Mouse (Mus musculus): ENCODE results near the gene Gse1. TPM values are rescaled to one million over a fixed set of nuclear protein-coding genes. Genes with fewer than 3 reads are reported as not detected.
A peak's percentile ranks its signal among the peaks of the same experiment; 100 is the strongest.

The Gse1 gene
- polyA plus RNA-seq, 1 experiment from 2014 or later = 11.3 TPM

GRCm38 (mm10) chr8:120509136-120510034 lies 281.1 kb downstream of the Gse1 start:
- Histone ChIP-seq H3K36me3 (ENCODE audit: control insufficient read depth, insufficient read depth, low read length) (no peaks in the 10 kb centered on the region), H3K9ac (ENCODE audit: low read depth, low read length) (no peak overlapping the region), H3K4me2 (replicated peaks; ENCODE audit: low read depth, low read length) (peak overlapping the region; percentile 38), H3K4me3 (ENCODE audit: low read length) (peak overlapping the region; percentile 2; the same call in 1 of the 2 replicates), H3K27me3 (ENCODE audit: control insufficient read depth, insufficient read depth, low read length) (no peaks in the 10 kb centered on the region), H3K9me3 (ENCODE audit: control insufficient read depth, low read length) (no peaks in the 10 kb centered on the region), H3K27ac (ENCODE audit: low read depth, low read length) (0 out of 2 replicates have a peak overlapping the region, but pooled peaks have one; percentile 43), H3K4me1 (ENCODE audit: control insufficient read depth, insufficient read depth, low read length) (peaks cover 82% of the 10 kb centered on the region)
- WGBS = 5% methylated on average over 21 of the region's 21 CpGs
- ATAC-seq (ENCODE audit: low FRiP score, low TSS enrichment) = peak; percentile 40

- WGBS = 8% methylated on average over 5 of the region's 6 CpGs
- H3K9me3 ChIP-seq (ENCODE audit: control insufficient read depth, low read length) = no peaks in the 10 kb centered on the region
- H3K27me3 ChIP-seq (ENCODE audit: control insufficient read depth, insufficient read depth, low read length) = no peaks in the 10 kb centered on the region
- no peaks in the 10 kb centered on the region for H3K36me3 ChIP-seq (ENCODE audit: control insufficient read depth, insufficient read depth, low read length)
- no peak overlapping the region for H3K9ac ChIP-seq (ENCODE audit: low read depth, low read length)
- no peak for ATAC-seq (ENCODE audit: low FRiP score, low TSS enrichment)
- peak overlapping the region; percentile 38 for H3K4me2 ChIP-seq (replicated peaks; ENCODE audit: low read depth, low read length)
- no peak overlapping the region for H3K4me3 ChIP-seq (ENCODE audit: low read length)
- H3K27ac ChIP-seq (ENCODE audit: low read depth, low read length) = no peak overlapping the region
- H3K4me1 ChIP-seq (ENCODE audit: control insufficient read depth, insufficient read depth, low read length) = peaks cover 80% of the 10 kb centered on the region
These were observed 281.8 kb downstream of the Gse1 start for GRCm38 (mm10) chr8:120510035-120510416.

- no peak for ATAC-seq (ENCODE audit: low FRiP score, low TSS enrichment)
- H3K9me3 ChIP-seq (ENCODE audit: control insufficient read depth, low read length) = no peaks in the 10 kb centered on the region
- H3K36me3 ChIP-seq (ENCODE audit: control insufficient read depth, insufficient read depth, low read length) = no peaks in the 10 kb centered on the region
- H3K4me3 ChIP-seq (ENCODE audit: low read length) = no peak overlapping the region
- H3K4me2 ChIP-seq (replicated peaks; ENCODE audit: low read depth, low read length) = no peak overlapping the region
- 23% methylated on average over 5 of the region's 5 CpGs for WGBS
- H3K4me1 ChIP-seq (ENCODE audit: control insufficient read depth, insufficient read depth, low read length) = peaks cover 76% of the 10 kb centered on the region
- H3K27me3 ChIP-seq (ENCODE audit: control insufficient read depth, insufficient read depth, low read length) = no peaks in the 10 kb centered on the region
- no peak overlapping the region for H3K9ac ChIP-seq (ENCODE audit: low read depth, low read length)
- no peak overlapping the region for H3K27ac ChIP-seq (ENCODE audit: low read depth, low read length)
These were observed 282.7 kb downstream of the Gse1 start for GRCm38 (mm10) chr8:120510863-120511457.

GRCm38 (mm10) chr8:120511737-120512136 lies 283.5 kb downstream of the Gse1 start:
- Histone ChIP-seq H3K9me3 (ENCODE audit: control insufficient read depth, low read length) (no peaks in the 10 kb centered on the region), H3K27me3 (ENCODE audit: control insufficient read depth, insufficient read depth, low read length) (no peaks in the 10 kb centered on the region), H3K27ac (ENCODE audit: low read depth, low read length) (0 out of 2 replicates have a peak overlapping the region, but pooled peaks have one; percentile 24), H3K9ac (ENCODE audit: low read depth, low read length) (0 out of 2 replicates have a peak overlapping the region, but pooled peaks have one; percentile 23), H3K4me2 (replicated peaks; ENCODE audit: low read depth, low read length) (no peak overlapping the region), H3K36me3 (ENCODE audit: control insufficient read depth, insufficient read depth, low read length) (no peaks in the 10 kb centered on the region), H3K4me3 (ENCODE audit: low read length) (no peak overlapping the region), H3K4me1 (ENCODE audit: control insufficient read depth, insufficient read depth, low read length) (peaks cover 78% of the 10 kb centered on the region)
- WGBS = 31% methylated on average over 8 of the region's 8 CpGs
- no peak for ATAC-seq (ENCODE audit: low FRiP score, low TSS enrichment)

GRCm38 (mm10) chr8:120512326-120512725 lies 284.1 kb downstream of the Gse1 start:
- no peaks in the 10 kb centered on the region for H3K9me3 ChIP-seq (ENCODE audit: control insufficient read depth, low read length)
- WGBS = 51% methylated on average over 11 of the region's 11 CpGs
- no peak overlapping the region for H3K4me2 ChIP-seq (replicated peaks; ENCODE audit: low read depth, low read length)
- H3K4me1 ChIP-seq (ENCODE audit: control insufficient read depth, insufficient read depth, low read length) = peaks cover 82% of the 10 kb centered on the region
- ATAC-seq (ENCODE audit: low FRiP score, low TSS enrichment) = no peak
- 0 out of 2 replicates have a peak overlapping the region, but pooled peaks have one; percentile 23 for H3K9ac ChIP-seq (ENCODE audit: low read depth, low read length)
- H3K27ac ChIP-seq (ENCODE audit: low read depth, low read length) = no peak overlapping the region
- H3K27me3 ChIP-seq (ENCODE audit: control insufficient read depth, insufficient read depth, low read length) = no peaks in the 10 kb centered on the region
- H3K4me3 ChIP-seq (ENCODE audit: low read length) = no peak overlapping the region
- H3K36me3 ChIP-seq (ENCODE audit: control insufficient read depth, insufficient read depth, low read length) = no peaks in the 10 kb centered on the region

- Histone ChIP-seq H3K27ac (ENCODE audit: low read depth, low read length) (no peak overlapping the region), H3K4me2 (replicated peaks; ENCODE audit: low read depth, low read length) (no peak overlapping the region), H3K9me3 (ENCODE audit: control insufficient read depth, low read length) (no peaks in the 10 kb centered on the region), H3K9ac (ENCODE audit: low read depth, low read length) (no peak overlapping the region), H3K4me1 (ENCODE audit: control insufficient read depth, insufficient read depth, low read length) (peaks cover 85% of the 10 kb centered on the region), H3K27me3 (ENCODE audit: control insufficient read depth, insufficient read depth, low read length) (no peaks in the 10 kb centered on the region), H3K4me3 (ENCODE audit: low read length) (no peak overlapping the region), H3K36me3 (ENCODE audit: control insufficient read depth, insufficient read depth, low read length) (no peaks in the 10 kb centered on the region)
- ATAC-seq (ENCODE audit: low FRiP score, low TSS enrichment) = no peak
- WGBS = 66% methylated on average over 6 of the region's 6 CpGs
These were observed 284.9 kb downstream of the Gse1 start for GRCm38 (mm10) chr8:120513145-120513544.

GRCm38 (mm10) chr8:120513638-120514461 lies 285.6 kb downstream of the Gse1 start:
- Histone ChIP-seq H3K36me3 (ENCODE audit: control insufficient read depth, insufficient read depth, low read length) (no peaks in the 10 kb centered on the region), H3K4me2 (replicated peaks; ENCODE audit: low read depth, low read length) (no peak overlapping the region), H3K9ac (ENCODE audit: low read depth, low read length) (no peak overlapping the region), H3K4me3 (ENCODE audit: low read length) (no peak overlapping the region), H3K9me3 (ENCODE audit: control insufficient read depth, low read length) (no peaks in the 10 kb centered on the region), H3K27me3 (ENCODE audit: control insufficient read depth, insufficient read depth, low read length) (no peaks in the 10 kb centered on the region), H3K4me1 (ENCODE audit: control insufficient read depth, insufficient read depth, low read length) (peaks cover 85% of the 10 kb centered on the region), H3K27ac (ENCODE audit: low read depth, low read length) (no peak overlapping the region)
- no peak for ATAC-seq (ENCODE audit: low FRiP score, low TSS enrichment)
- WGBS = 37% methylated on average over 25 of the region's 26 CpGs

GRCm38 (mm10) chr8:120515214-120515613 lies 287.0 kb downstream of the Gse1 start:
- no peak overlapping the region for H3K4me2 ChIP-seq (replicated peaks; ENCODE audit: low read depth, low read length)
- H3K9ac ChIP-seq (ENCODE audit: low read depth, low read length) = no peak overlapping the region
- ATAC-seq (ENCODE audit: low FRiP score, low TSS enrichment) = no peak
- no peak overlapping the region for H3K27ac ChIP-seq (ENCODE audit: low read depth, low read length)
- peaks cover 77% of the 10 kb centered on the region for H3K4me1 ChIP-seq (ENCODE audit: control insufficient read depth, insufficient read depth, low read length)
- no peaks in the 10 kb centered on the region for H3K9me3 ChIP-seq (ENCODE audit: control insufficient read depth, low read length)
- H3K4me3 ChIP-seq (ENCODE audit: low read length) = no peak overlapping the region
- WGBS = 93% methylated on average over 2 of the region's 2 CpGs
- no peaks in the 10 kb centered on the region for H3K27me3 ChIP-seq (ENCODE audit: control insufficient read depth, insufficient read depth, low read length)
- H3K36me3 ChIP-seq (ENCODE audit: control insufficient read depth, insufficient read depth, low read length) = no peaks in the 10 kb centered on the region

Measured in kidney, embryonic 14.5 days (tissue).